Mouse (Mus musculus): Measurements from ENCODE around the gene Cntnap3.

GRCm38 (mm10) chr13:64692463-64692862, 211.3 kb downstream of the Cntnap3 start:
- TF ChIP-seq CTCF (conservative IDR thresholded peaks at IDR 0.05; ENCODE audit: insufficient read depth, insufficient read length, low read depth, low read length): no peak
- TF ChIP-seq POLR2A (IDR thresholded peaks at IDR 0.05; ENCODE audit: low read depth, low read length): no peak
